Mouse (Mus musculus) bone marrow, adult 2 months (tissue): ENCODE measurements around the gene Mgl2.

ENCODE experiments used
- CTCF ChIP-seq: fragments of 200-500 bp; IDR thresholded peaks from 2 replicates; pipeline ENCODE4 v1.5.1; 2011; ENCODE audit warnings: low read length, control low read depth; ENCODE audit not compliant: control insufficient read depth, insufficient read depth
- POLR2A ChIP-seq: fragments of 200-500 bp; IDR thresholded peaks from 2 replicates; pipeline ENCODE4 v1.6.1; 2011; ENCODE audit warnings: low read depth, mild to moderate bottlenecking, control low read depth, low read length, borderline replicate concordance; ENCODE audit not compliant: control insufficient read depth

DNA sequence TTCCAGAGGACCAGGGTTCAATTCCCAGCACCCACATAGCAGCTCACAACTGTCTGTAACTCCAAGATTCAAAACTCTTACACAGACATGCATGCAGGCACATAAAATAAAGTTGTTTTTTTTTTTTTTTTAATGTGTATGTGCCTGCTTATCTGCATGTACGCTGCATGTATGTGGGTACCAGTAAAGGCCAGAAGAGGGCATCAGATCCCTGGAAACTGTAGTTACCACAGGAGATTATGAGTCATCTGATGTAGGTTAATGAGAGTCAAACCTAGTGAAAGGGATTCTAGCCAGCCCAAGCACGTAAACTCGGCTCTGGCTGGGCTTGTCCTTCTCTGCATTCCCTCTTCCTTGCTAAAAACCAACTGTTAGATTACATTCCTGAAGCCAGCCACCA, 20.9 kb downstream of the Mgl2 start:
- no peak for TF ChIP-seq CTCF
- TF ChIP-seq POLR2A: no peak
